Mouse (Mus musculus) cerebellum, adult 2 months (tissue): Measurements from ENCODE around the gene Cnot3.

Source experiments
- CTCF ChIP-seq: fragments of 200-500 bp; IDR thresholded peaks from 2 replicates; pipeline ENCODE4 v1.5.1; 2011; ENCODE audit warnings: low read depth, mild to moderate bottlenecking, control low read depth, low read length, moderate library complexity, borderline replicate concordance; ENCODE audit not compliant: insufficient read depth
- POLR2A ChIP-seq: fragments of 200-500 bp; IDR thresholded peaks from 2 replicates; pipeline ENCODE4 v1.6.1; 2011; ENCODE audit warnings: low read length, control low read depth, borderline replicate concordance; ENCODE audit not compliant: insufficient read depth

- no peak for TF ChIP-seq CTCF
- no peak for TF ChIP-seq POLR2A
Observed at GRCm38 (mm10) chr7:3607391-3607790, 37.7 kb upstream of the Cnot3 start.
